Mouse (Mus musculus): Measurements from ENCODE around the gene 4933409G03Rik. TPM values are rescaled to one million over a fixed set of nuclear protein-coding genes. Genes with fewer than 3 reads are reported as not detected.

4933409G03Rik gene
- polyA plus RNA-seq (2015; fragmentation: Nextera tagmentation; extraction: Ambion mirVana), result not detected in 2 replicates

DNA sequence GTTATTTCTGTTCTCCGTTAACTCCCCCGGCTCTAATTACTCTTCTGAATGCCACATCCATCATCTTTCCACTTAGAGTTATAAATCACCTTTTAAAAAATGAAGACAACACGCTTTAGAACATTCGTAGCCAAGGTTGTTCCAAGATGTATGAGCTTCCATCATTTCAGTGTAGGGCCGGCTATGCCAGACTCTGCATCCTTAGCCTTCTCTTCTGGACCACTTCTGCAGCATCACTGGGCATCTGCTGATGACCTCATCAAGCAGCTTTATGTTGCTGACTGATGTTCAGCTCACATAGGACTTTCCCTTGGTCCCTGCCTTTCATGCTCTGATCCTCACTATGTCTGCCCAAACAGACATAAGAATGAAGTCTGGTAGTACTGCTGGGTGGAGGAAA, at the start of gene 4933409G03Rik:
Gene 4933409G03Rik, plus strand, starts transcription at position 301 of the 400 bp plus-strand sequence.

DNA sequence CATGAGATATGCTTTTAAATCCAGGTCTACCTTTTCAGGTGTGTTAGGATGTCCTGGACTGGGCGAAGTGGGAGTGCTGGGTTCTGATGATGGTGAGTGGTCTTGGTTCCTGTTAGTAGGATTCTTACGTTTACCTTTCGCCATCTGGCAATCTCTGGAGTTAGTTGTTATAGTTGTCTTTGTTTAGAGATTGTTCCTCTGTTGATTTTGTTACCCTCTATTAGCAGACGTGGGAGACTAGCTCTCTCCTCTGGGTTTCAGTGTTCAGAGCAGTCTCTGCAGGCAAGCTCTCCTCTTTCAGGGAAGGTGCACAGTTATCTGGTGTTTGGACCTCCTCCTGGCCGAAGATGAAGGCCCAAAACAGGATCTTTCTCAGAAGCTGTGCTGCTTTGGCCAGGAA, 74.0 kb downstream of the 4933409G03Rik start, which contains the start of gene 4932414N04Rik:
Gene 4932414N04Rik, plus strand, starts transcription at position 301 of the 400 bp plus-strand sequence.

Other genes with a start within 250 kb of the 4933409G03Rik start
- 26.2 and 49.4 TPM in 2 replicates for gene Stk39, start 110.1 kb upstream of the 4933409G03Rik start, polyA plus RNA-seq (2015; fragmentation: Nextera tagmentation; extraction: Ambion mirVana)
- gene 4932414N04Rik, start 74.1 kb downstream of the 4933409G03Rik start, polyA plus RNA-seq (2015; fragmentation: Nextera tagmentation; extraction: Ambion mirVana), result not detected in 2 replicates

Measured in adrenal gland, postnatal 0 days (tissue).